Mouse (Mus musculus) MEL (cell line): ENCODE results near the gene Adgrg5. TPM values are rescaled to one million over a fixed set of nuclear protein-coding genes. Genes with fewer than 3 reads are reported as not detected.

Source experiments
- DNase-seq: peaks from one replicate; pipeline ENCODE4 v3.0.0; 2011; ENCODE audit warnings: low read depth, low spot score
- H3K27ac ChIP-seq: 2 replicates; pipeline ENCODE4 v1.5.1; 2012; ENCODE audit warnings: low read depth, mild to moderate bottlenecking, control low read depth, low read length, moderate library complexity; ENCODE audit not compliant: control insufficient read depth
- H3K27me3 ChIP-seq, 2 experiments: fragments of 150-350 bp in 1 of 2; sonication (generic) in 1 of 2; 2 replicates each; pipeline ENCODE4 v1.6.1; 2012; ENCODE audit warnings: low read length in 2 of 2, mild to moderate bottlenecking in 2 of 2, improper control_type of control experiment in 1 of 2, moderate library complexity in 1 of 2; ENCODE audit not compliant: insufficient read depth in 2 of 2, control insufficient read depth in 1 of 2
- H3K36me3 ChIP-seq, 2 experiments: 2 replicates each; pipeline ENCODE4 v1.6.1; 2012 to 2014; ENCODE audit warnings: low read length in 2 of 2, improper control_type of control experiment in 1 of 2, inconsistent platforms in 1 of 2, mild to moderate bottlenecking in 1 of 2; ENCODE audit not compliant: insufficient read depth in 2 of 2, control insufficient read depth in 1 of 2
- H3K4me1 ChIP-seq, 2 experiments: fragments of 150-350 bp in 1 of 2; sonication (generic) in 1 of 2; 2 replicates each; pipeline ENCODE4 v1.6.1; 2012; ENCODE audit warnings: low read length in 2 of 2, improper control_type of control experiment in 1 of 2, mild to moderate bottlenecking in 1 of 2; ENCODE audit not compliant: insufficient read depth in 2 of 2, control insufficient read depth in 1 of 2
- H3K4me3 ChIP-seq, 2 experiments: fragments of 150-350 bp in 1 of 2; sonication (generic) in 1 of 2; 2 replicates each; pipeline ENCODE4 v1.5.1; 2012; ENCODE audit warnings: low read depth in 2 of 2, low read length in 2 of 2, mild to moderate bottlenecking in 2 of 2, moderate library complexity in 2 of 2, control low read depth in 1 of 2, improper control_type of control experiment in 1 of 2; ENCODE audit not compliant: control insufficient read depth in 1 of 2, insufficient read depth in 1 of 2
- H3K79me2 ChIP-seq: 2 replicates; pipeline ENCODE4 v1.6.1; 2012; ENCODE audit warnings: mild to moderate bottlenecking, low read length, moderate library complexity; ENCODE audit not compliant: control insufficient read depth, poor library complexity, insufficient read depth
- H3K9ac ChIP-seq: 2 replicates; pipeline ENCODE4 v1.6.1; 2012; ENCODE audit warnings: low read depth, mild to moderate bottlenecking, control low read depth, low read length, moderate library complexity; ENCODE audit not compliant: control insufficient read depth, poor library complexity, severe bottlenecking
- H3K9me3 ChIP-seq: fragments of 150-350 bp; sonication (generic); replicated peaks from 2 replicates; pipeline ENCODE4 v1.6.1; 2012; ENCODE audit warnings: mild to moderate bottlenecking, low read length, improper control_type of control experiment, moderate library complexity; ENCODE audit not compliant: insufficient read depth
- CTCF ChIP-seq, 3 experiments: IDR thresholded peaks in 2 of 3; conservative IDR thresholded peaks in 1 of 3; 2 replicates each; pipeline ENCODE4 v1.5.1; 2011 to 2012; ENCODE audit warnings: low read length in 3 of 3, low read depth in 2 of 3, mild to moderate bottlenecking in 2 of 3, improper control_type of control experiment in 1 of 3, inconsistent platforms in 1 of 3, mixed read lengths in 1 of 3, moderate library complexity in 1 of 3; ENCODE audit not compliant: control insufficient read depth in 1 of 3, insufficient read depth in 1 of 3, poor library complexity in 1 of 3, severe bottlenecking in 1 of 3
- ELF1 ChIP-seq: IDR thresholded peaks from 2 replicates; pipeline ENCODE4 v1.6.1; 2014; ENCODE audit warnings: low read depth, mild to moderate bottlenecking, inconsistent platforms, low read length, improper control_type of control experiment, moderate library complexity
- EP300 ChIP-seq, 2 experiments: IDR thresholded peaks; 2 replicates each; pipeline ENCODE4 v1.6.1; 2011; ENCODE audit warnings: improper control_type of control experiment in 2 of 2, low read length in 2 of 2, low read depth in 1 of 2, mild to moderate bottlenecking in 1 of 2
- ETS1 ChIP-seq: IDR thresholded peaks from 2 replicates; pipeline ENCODE4 v1.6.1; 2012; ENCODE audit warnings: low read depth, mild to moderate bottlenecking, inconsistent platforms, low read length, improper control_type of control experiment, moderate library complexity
- GATA1 ChIP-seq: IDR thresholded peaks from 2 replicates; pipeline ENCODE4 v1.6.1; 2011; ENCODE audit warnings: low read depth, low read length, improper control_type of control experiment
- MAX ChIP-seq: IDR thresholded peaks from 2 replicates; pipeline ENCODE4 v1.6.1; 2011; ENCODE audit warnings: low read length, improper control_type of control experiment
- MAZ ChIP-seq: IDR thresholded peaks from 2 replicates; pipeline ENCODE4 v1.6.1; 2012; ENCODE audit warnings: low read depth, mild to moderate bottlenecking, inconsistent platforms, low read length, improper control_type of control experiment
- MYC ChIP-seq: IDR thresholded peaks from 2 replicates; pipeline ENCODE4 v1.6.1; 2011; ENCODE audit warnings: low read depth, mild to moderate bottlenecking, low read length, improper control_type of control experiment, moderate library complexity
- NRF1 ChIP-seq: IDR thresholded peaks from 2 replicates; pipeline ENCODE4 v1.6.1; 2014; ENCODE audit warnings: low read depth, mild to moderate bottlenecking, inconsistent platforms, low read length, improper control_type of control experiment, moderate library complexity; ENCODE audit not compliant: poor library complexity, insufficient read depth, severe bottlenecking
- POLR2A ChIP-seq, 2 experiments: IDR thresholded peaks; 2 replicates each; pipeline ENCODE4 v1.6.1; 2011 to 2012; ENCODE audit warnings: low read length in 2 of 2, mild to moderate bottlenecking in 2 of 2, control low read depth in 1 of 2, improper control_type of control experiment in 1 of 2, low read depth in 1 of 2, moderate library complexity in 1 of 2; ENCODE audit not compliant: control insufficient read depth in 1 of 2, insufficient read depth in 1 of 2, poor library complexity in 1 of 2
- RCOR1 ChIP-seq: IDR thresholded peaks from 2 replicates; pipeline ENCODE4 v1.6.1; 2012; ENCODE audit warnings: low read depth, mild to moderate bottlenecking, inconsistent platforms, low read length, improper control_type of control experiment
- SIN3A ChIP-seq: IDR thresholded peaks from 2 replicates; pipeline ENCODE4 v1.6.1; 2012; ENCODE audit warnings: low read length, improper control_type of control experiment, inconsistent platforms
- TAL1 ChIP-seq: IDR thresholded peaks from 2 replicates; pipeline ENCODE4 v1.6.1; 2012; ENCODE audit warnings: mild to moderate bottlenecking, inconsistent platforms, low read length, moderate library complexity, mixed read lengths
- TCF12 ChIP-seq: IDR thresholded peaks from 2 replicates; pipeline ENCODE4 v1.6.1; 2014; ENCODE audit warnings: low read depth, mild to moderate bottlenecking, inconsistent platforms, low read length, improper control_type of control experiment, moderate library complexity
- ZC3H11A ChIP-seq: IDR thresholded peaks from 2 replicates; pipeline ENCODE4 v1.6.1; 2012; ENCODE audit warnings: low read depth, mild to moderate bottlenecking, inconsistent platforms, low read length, improper control_type of control experiment
- ZKSCAN1 ChIP-seq: IDR thresholded peaks from 2 replicates; pipeline ENCODE4 v1.6.1; 2012; ENCODE audit warnings: low read depth, mild to moderate bottlenecking, inconsistent platforms, low read length, improper control_type of control experiment, moderate library complexity
- polyA plus RNA-seq, 2 experiments: library from polyadenylated mRNA; stranded (reverse) in 1 of 2; unstranded in 1 of 2; fragments of >175 nt in 1 of 2; fragments of >200 nt in 1 of 2; gene quantifications; 2 replicates each; pipeline versions ENCODE4 v1.2.1 to v1.2.4; 2012; ENCODE audit warnings: low replicate concordance in 2 of 2, low read depth in 1 of 2; ENCODE audit not compliant: insufficient read length in 2 of 2, insufficient read depth in 1 of 2, missing spikeins in 1 of 2
- total RNA-seq: library from RNA; depleted of rRNA; stranded (reverse); fragments of 300-350 nt; gene quantifications from 2 replicates; pipeline ENCODE4 v1.2.3, GENCODE M21; 2012

Adgrg5 gene
- total and polyA plus RNA-seq, 3 experiments: 0.04 to 1.3 TPM; not detected in 1

DNA sequence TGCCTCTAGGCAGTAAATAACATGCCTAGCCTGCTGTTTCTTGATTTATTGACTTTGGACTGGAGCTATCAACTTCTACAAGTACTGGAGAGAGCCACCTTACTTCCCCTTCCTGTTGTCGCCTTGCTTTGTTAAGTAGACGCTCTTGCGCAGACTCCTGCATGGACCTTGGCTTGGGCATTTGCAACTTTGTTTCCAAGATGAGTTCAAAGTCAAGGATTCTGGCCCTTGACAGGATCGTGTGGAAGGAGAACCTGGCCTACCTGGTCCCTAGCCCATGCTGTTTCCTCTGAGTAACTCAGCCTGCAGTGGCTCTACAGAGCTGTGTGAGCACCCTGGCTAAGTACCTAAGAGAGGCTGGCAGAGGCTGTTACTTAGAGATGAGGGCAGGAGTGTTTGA, 43.6 kb downstream of the Adgrg5 start:
- peak overlapping the region in 1 of 2 experiments; percentile 13; a peak in 3 of 4 replicates for H3K4me3 ChIP-seq
- H3K9me3 ChIP-seq: no peaks in the 10 kb centered on the region
- TF ChIP-seq ELF1 (0 out of 2 replicates have a peak, but pooled peaks have one; percentile 12), ZKSCAN1 (no peak), NRF1 (peak; percentile 77), POLR2A (IDR thresholded peaks at IDR 0.05; ENCODE audit: control insufficient read depth in 1 of 2, insufficient read depth in 1 of 2, low read depth in 1 of 2, low read length in 2 of 2, poor library complexity in 1 of 2) (0 out of 4 replicates have a peak, but pooled peaks of 1 of the 2 experiments have one; percentile 22), MAX (no peak)
- peak overlapping the region; percentile 73 for H3K9ac ChIP-seq
- H3K27ac ChIP-seq: peak overlapping the region; percentile 99
- H3K27me3 ChIP-seq: no peaks in the 10 kb centered on the region
- H3K79me2 ChIP-seq: no peaks in the 10 kb centered on the region
- peaks cover 0 to 32% of the 10 kb centered on the region in 2 experiments; a peak in 2 of 4 replicates for H3K36me3 ChIP-seq
- DNase-seq: peak; percentile 82
- peaks cover 4 to 25% of the 10 kb centered on the region in 2 experiments for H3K4me1 ChIP-seq

GRCm38 (mm10) chr8:94967554-94967953, 44.1 kb downstream of the Adgrg5 start:
- no peaks in the 10 kb centered on the region for H3K27me3 ChIP-seq
- peaks cover 0 to 32% of the 10 kb centered on the region in 2 experiments; a peak in 2 of 4 replicates for H3K36me3 ChIP-seq
- peak overlapping the region; percentile 99 for H3K27ac ChIP-seq
- DNase-seq: peak; percentile 79
- H3K9me3 ChIP-seq: no peaks in the 10 kb centered on the region
- no peaks in the 10 kb centered on the region for H3K79me2 ChIP-seq
- 0 out of 4 replicates have a peak overlapping the region, but pooled peaks of 1 of the 2 experiments have one; percentile 8 for H3K4me3 ChIP-seq
- H3K4me1 ChIP-seq: peaks cover 4 to 25% of the 10 kb centered on the region in 2 experiments
- H3K9ac ChIP-seq: peak overlapping the region; percentile 73
- TF ChIP-seq MAZ (0 out of 2 replicates have a peak, but pooled peaks have one; percentile 19), EP300 (IDR thresholded peaks at IDR 0.05; ENCODE audit: low read depth in 1 of 2, low read length in 2 of 2) (peak; percentile 38 to 70; a peak in 3 of 4 replicates), RCOR1 (peak; percentile 61; the same call in 1 of the 2 replicates), GATA1 (peak; percentile 41), ZC3H11A (no peak), TCF12 (peak; percentile 32), SIN3A (peak; percentile 32; the same call in 1 of the 2 replicates), MYC (no peak), ETS1 (peak; percentile 95), CTCF (IDR thresholded peaks at IDR 0.05 in 2 of 3, conservative IDR thresholded peaks at IDR 0.05 in 1 of 3; ENCODE audit: control insufficient read depth in 1 of 3, insufficient read depth in 1 of 3, low read depth in 2 of 3, low read length in 3 of 3, poor library complexity in 1 of 3, severe bottlenecking in 1 of 3) (no peak), TAL1 (peak; percentile 56)
- TF ChIP-seq, all 39 proteins: peak for 8
